Mouse (Mus musculus) lung, postnatal 4 days (tissue): ENCODE measurements at regions not wholly inside any gene's neighbourhood (a gene's known extent, or its start where the extent isn't known, plus 50 kb on each side); places are given as distances from the start of the nearest gene placed in this dataset.

Source experiments
- DNase-seq, 2 experiments: peaks; one replicate each; pipeline ENCODE4 v3.0.0; 2021

- DNase-seq, result no peak
Observed at GRCm38 (mm10) chr7:37096291-37096690, 398.4 kb downstream of the Tshz3 start.

- DNase-seq, result no peak
Observed at GRCm38 (mm10) chr7:37098950-37099349, 401.0 kb downstream of the Tshz3 start.

- no peak for DNase-seq
Observed at GRCm38 (mm10) chr7:37104671-37105070, 406.8 kb downstream of the Tshz3 start.

GRCm38 (mm10) chr7:37111071-37111470 is 413.2 kb downstream of the Tshz3 start:
- DNase-seq, result no peak

DNA sequence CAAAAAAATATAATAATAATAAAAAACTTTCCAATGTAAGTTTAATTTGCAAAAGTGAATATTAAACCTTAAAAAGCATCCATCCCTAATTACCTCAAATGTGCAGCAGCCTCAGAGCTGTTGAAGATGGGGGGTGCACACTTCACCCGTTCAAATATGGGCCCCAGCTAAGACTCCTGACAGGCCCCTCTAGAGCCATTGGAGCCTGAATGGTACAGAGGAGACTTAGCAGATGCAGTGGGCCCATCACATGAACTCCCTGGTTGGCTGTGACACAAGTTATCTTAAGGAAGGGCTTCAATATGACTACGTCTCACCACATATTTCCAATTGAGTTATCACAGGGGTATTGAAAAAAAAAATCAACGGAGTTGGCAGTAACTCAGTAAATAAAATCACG is 422.9 kb downstream of the Tshz3 start:
- DNase-seq, result no peak

GRCm38 (mm10) chr7:37140191-37140590 is 442.3 kb downstream of the Tshz3 start:
- DNase-seq, result peak in 1 of 2 experiments; percentile 15

- DNase-seq, result no peak
Observed at GRCm38 (mm10) chr7:37142780-37143179, 444.9 kb downstream of the Tshz3 start.

DNA sequence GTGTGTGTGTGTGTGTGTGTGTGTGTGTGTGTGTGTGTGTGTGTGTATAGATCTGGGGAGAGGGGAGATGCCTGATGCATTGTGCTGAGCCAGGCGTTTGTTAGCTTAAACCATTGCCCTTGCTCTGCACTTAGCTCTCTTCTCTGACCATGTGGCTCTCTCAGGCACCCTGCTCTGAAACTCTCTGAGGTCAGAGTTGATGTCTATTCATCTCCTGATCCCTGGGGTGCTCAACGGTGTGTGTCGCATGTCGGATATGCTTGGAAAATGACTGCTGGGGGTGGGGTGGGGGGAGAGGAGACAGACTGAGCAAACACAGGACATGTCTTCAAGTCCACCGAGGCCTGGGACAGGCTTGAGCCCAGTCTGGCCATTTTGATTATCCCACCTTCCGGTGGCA is 446.4 kb downstream of the Tshz3 start:
- DNase-seq, result no peak

DNA sequence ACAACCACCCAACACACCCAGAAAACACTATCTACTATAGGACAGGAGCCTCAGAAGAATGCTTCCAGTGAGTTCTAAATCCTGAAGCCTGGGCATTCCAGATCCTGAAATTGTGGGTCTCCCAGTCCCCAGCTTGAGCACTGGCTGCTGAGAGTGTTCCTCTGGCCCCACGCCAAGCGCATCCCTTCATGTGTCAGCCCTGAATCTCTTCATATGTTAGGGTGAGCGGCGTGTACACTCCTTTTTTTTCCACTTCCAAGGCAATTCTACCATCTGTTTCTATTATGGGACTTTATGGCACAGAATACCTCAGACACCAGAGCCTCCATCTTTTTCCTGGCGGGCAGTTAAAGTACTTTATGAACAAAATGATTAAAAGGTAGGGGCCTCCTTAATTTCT is 451.8 kb downstream of the Tshz3 start:
- DNase-seq, result no peak

- no peak for DNase-seq
Observed at GRCm38 (mm10) chr7:37159801-37160200, 461.9 kb downstream of the Tshz3 start.

DNA sequence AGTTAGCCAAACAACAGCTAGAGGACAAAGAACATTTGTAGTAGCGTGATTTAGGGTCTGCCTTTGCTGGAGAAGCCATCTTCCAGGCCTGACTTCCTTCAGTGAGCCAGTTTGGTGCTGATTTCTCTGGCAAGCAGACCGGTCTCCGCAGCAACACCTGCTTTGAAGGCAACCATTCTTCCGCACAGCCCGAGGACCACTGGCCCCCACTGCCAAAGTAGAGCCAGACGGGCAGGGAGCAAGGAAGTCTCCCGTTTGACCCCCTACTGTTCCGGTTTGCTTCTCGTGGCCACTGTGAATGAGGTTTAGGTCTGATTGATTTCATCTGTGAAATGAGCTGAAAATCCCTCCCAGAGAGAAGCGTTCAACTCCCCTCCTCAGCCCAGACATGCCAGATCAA is 471.0 kb downstream of the Tshz3 start:
- DNase-seq, result no peak

- DNase-seq, result no peak
Observed at GRCm38 (mm10) chr7:37175746-37176145, 477.8 kb downstream of the Tshz3 start.

GRCm38 (mm10) chr7:37178256-37178655 is 480.3 kb downstream of the Tshz3 start:
- no peak for DNase-seq

- DNase-seq, result no peak
Observed at GRCm38 (mm10) chr7:37179907-37180306, 482.0 kb downstream of the Tshz3 start.

DNA sequence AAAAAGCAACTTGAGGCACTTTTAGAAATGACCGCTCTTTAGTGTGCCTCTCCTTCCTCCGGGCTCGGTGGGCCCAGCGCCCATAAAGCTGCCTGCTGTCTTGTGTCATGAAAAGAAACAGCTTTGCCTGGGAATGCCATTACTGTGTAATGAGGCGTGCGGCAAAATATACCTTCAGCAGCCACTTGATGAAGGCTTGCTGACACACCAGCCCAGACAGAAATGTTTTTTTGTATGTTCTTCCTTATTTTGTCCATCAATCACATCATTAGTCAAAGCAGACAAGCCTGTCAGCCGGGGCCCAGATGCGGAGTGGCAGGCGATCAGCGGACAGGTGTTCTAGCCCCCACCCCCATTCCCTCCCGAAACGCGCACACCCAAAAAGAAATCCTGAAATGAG is 482.5 kb downstream of the Tshz3 start:
- DNase-seq, result peak in 1 of 2 experiments; percentile 69

- no peak for DNase-seq
Observed at GRCm38 (mm10) chr7:37181109-37181508, 483.2 kb downstream of the Tshz3 start.

DNA sequence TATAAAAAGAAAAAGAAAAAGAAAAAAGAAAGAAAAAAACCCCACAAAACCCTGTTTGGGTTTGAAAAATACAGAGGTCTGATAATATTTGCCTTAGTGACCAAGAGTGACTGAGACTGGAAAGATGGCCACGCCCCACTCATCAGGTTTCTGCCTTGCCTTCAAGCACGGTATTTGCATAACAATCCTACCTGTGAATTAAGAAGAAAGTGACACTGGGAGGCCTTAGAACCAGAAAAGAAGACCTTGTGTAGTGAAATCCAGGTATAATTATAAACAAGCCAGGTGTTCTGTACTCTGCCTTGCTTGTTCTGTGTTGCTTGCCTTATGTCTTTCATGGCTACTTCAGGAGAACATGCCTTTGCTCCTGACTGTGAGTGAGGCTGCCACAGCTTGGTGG is 494.6 kb downstream of the Tshz3 start:
- DNase-seq, result no peak

- DNase-seq, result no peak
Observed at GRCm38 (mm10) chr7:37204800-37205199, 506.9 kb downstream of the Tshz3 start.

GRCm38 (mm10) chr7:37208305-37208704 is 510.4 kb downstream of the Tshz3 start:
- DNase-seq, result no peak

DNA sequence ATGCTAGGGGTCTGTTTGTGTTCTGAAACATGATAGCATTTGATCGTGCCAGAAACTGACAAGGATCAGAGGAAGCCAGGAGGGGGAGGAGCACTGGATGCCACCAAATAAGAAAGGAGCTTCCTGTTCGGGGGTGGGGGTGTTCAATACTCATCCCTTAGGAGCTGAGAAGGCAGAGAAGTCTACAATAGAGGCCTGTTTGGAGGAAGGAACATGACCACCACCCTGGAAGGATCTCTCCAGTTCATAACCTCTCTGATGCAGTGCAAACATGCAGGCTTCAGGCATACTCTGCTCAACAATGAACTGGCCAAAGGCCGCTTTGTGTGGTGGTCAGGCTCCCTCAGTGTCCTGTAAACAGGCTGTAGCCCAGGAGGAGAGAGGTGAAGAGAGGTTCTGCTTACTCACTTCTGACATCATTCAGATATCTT is 515.8 kb downstream of the Tshz3 start:
- peak; percentile 5 to 20 for DNase-seq

DNA sequence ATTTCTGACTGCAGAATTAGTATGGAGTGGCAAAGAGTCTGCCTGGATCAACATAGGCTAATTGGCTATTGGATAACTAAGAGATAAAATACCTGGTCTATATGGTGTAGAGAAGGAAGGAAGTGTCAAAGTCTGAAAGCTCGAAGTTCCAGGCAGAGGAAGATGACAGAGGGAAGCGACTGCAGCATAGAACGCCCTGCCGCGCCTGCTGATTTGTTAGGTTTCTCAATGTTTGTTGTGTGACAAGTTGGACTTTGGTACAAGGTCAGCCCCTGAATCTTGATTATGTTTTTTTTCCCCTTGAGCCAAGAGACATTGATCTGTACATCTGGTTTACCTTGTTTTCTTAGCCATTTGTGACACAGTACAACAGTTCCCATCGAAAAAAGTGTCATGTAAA is 517.6 kb downstream of the Tshz3 start:
- no peak for DNase-seq

DNA sequence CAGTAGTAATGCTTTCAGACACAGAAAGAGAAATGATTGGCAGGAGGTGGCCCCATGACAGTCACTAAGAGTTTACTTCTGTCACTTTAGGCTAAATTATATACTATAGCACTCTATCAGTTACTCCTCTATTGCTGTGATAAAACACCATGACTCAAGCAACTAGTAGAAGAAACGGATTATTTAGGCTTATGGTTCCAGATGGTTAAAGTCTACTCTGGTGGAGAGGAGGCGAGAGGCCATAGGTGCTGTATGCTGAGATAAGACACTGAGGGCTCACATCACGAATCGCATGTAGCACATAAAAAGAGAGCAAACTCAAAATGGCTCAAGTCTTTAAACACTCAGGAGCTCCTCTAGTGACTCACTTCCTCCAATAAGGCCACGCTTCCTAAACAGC is 522.6 kb downstream of the Tshz3 start:
- no peak for DNase-seq

DNA sequence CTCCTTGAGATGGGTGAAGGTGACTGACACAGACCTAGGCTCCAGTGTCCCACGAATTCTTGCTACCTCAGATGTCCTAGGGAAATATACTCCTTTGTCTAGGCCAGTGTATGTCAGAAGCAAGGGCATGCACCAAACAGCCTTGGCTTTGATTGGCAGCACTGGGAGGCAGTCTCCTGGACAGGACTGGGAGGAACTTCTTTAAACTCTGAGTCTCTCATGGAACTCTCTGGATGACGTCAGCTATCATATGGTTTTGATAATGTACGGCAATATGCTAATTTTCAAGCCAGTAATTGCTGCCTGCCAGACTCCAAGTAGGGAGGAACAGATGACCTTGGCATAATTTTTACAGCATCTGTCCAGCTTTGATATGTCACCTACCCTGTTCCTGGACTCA is 528.5 kb downstream of the Tshz3 start:
- no peak for DNase-seq

- no peak for DNase-seq
Observed at GRCm38 (mm10) chr7:37230641-37231347, 532.9 kb downstream of the Tshz3 start.

DNA sequence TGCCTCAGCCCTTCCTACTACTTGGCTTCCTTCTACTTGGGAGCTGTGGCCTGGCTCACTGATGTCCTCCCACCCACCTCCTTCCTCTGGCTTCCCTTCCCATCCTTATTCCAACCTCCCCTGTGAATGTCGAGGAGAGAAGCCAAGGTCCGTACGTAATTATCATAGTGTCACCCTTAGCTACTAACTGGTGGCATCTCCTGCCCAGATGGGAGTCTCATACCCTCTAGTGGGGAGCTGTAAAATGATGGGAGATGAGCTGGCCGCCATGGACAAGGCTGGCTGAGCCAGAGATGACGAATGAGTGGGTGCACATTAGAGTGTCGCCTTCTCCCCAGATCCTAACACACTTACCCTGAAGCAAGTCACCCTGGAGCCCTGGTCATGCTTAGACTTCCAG is 532.6 kb downstream of the Zfp536 start:
- no peak for DNase-seq
